Mouse (Mus musculus): Measurements from ENCODE around the gene Tcaim. TPM values are rescaled to one million over a fixed set of nuclear protein-coding genes. Genes with fewer than 3 reads are reported as not detected.

The Tcaim gene
- polyA plus RNA-seq, 1 experiment = 1.5 TPM

DNA sequence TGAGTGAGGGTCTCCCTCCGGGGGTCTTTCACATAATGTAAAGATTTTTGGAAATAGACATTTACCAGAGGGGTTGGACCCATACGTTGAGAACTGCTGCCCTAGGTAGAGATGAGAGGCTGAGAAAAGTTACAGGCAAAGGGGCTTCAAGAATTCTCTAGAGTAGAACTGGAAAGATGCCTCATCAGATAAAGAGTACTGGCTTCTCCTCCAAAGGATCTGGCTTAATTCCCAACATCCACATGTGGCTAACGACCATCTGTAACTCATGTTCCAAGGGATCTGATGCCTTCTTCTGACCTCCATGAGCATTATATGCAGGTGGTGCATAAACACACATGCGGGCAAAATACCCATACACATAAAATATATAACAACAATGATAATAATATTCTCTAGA lies 50.3 kb downstream of the Tcaim start:
- Histone ChIP-seq H3K79me2 (ENCODE audit: control insufficient read depth, insufficient read depth) (peaks cover 10% of the 10 kb centered on the region), H3K27me3 (ENCODE audit: control insufficient read depth, insufficient read depth, insufficient read length) (no peaks in the 10 kb centered on the region), H3K36me3 (ENCODE audit: control insufficient read depth, insufficient read depth) (peaks cover 82% of the 10 kb centered on the region), H3ac (ENCODE audit: control insufficient read depth, insufficient read length, low read depth) (no peak overlapping the region), H3K4me3 (ENCODE audit: insufficient read depth, poor library complexity, severe bottlenecking) (no peak overlapping the region), H3K79me3 (ENCODE audit: low read depth) (peaks cover under 1% of the 10 kb centered on the region)
- TF ChIP-seq MYOD1 (IDR thresholded peaks at IDR 0.05; ENCODE audit: control insufficient read depth, insufficient read length, low read depth) (no peak), MAX (IDR thresholded peaks at IDR 0.05) (no peak), CTCF (IDR thresholded peaks at IDR 0.05; ENCODE audit: control insufficient read depth, insufficient read depth, insufficient read length) (no peak), FOSL1 (IDR thresholded peaks at IDR 0.05; ENCODE audit: insufficient read depth, low read length, poor library complexity, severe bottlenecking) (no peak), USF1 (IDR thresholded peaks at IDR 0.05; ENCODE audit: low read depth) (no peak), CEBPB (IDR thresholded peaks at IDR 0.05; ENCODE audit: low read depth) (no peak), MYOG (IDR thresholded peaks at IDR 0.05; ENCODE audit: control insufficient read depth, extremely low read depth, insufficient read length) (no peak)

DNA sequence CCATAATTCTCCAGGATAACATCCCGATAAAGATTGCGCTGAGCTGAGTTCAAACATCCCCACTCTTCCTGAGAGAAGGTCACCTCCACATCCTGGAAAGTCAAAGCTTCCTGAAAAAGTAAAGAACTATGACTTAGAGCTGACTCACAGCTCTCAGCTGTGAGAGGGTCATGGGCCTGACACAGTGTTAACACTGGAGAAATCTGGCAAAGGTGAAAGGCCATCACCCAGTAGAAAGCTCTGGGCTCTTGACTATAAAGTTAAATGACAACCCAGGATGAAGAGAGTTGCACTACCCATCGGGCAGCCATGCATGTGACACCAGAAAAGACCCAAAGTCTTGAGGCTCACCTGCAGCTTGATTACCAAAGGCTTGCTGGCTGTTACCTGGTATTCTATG lies 51.4 kb downstream of the Tcaim start:
- Histone ChIP-seq H3K79me3 (ENCODE audit: low read depth) (peaks cover 10% of the 10 kb centered on the region), H3ac (ENCODE audit: control insufficient read depth, insufficient read length, low read depth) (no peak overlapping the region), H3K79me2 (ENCODE audit: control insufficient read depth, insufficient read depth) (peaks cover 21% of the 10 kb centered on the region), H3K36me3 (ENCODE audit: control insufficient read depth, insufficient read depth) (peaks cover 85% of the 10 kb centered on the region), H3K4me3 (ENCODE audit: insufficient read depth, poor library complexity, severe bottlenecking) (no peak overlapping the region), H3K27me3 (ENCODE audit: control insufficient read depth, insufficient read depth, insufficient read length) (no peaks in the 10 kb centered on the region)
- no peak for TF ChIP-seq FOSL1 (IDR thresholded peaks at IDR 0.05; ENCODE audit: insufficient read depth, low read length, poor library complexity, severe bottlenecking)
- no peak for TF ChIP-seq CTCF (IDR thresholded peaks at IDR 0.05; ENCODE audit: control insufficient read depth, insufficient read depth, insufficient read length)
- no peak for TF ChIP-seq USF1 (IDR thresholded peaks at IDR 0.05; ENCODE audit: low read depth)
- TF ChIP-seq MAX (IDR thresholded peaks at IDR 0.05) = no peak
- no peak for TF ChIP-seq CEBPB (IDR thresholded peaks at IDR 0.05; ENCODE audit: low read depth)
- no peak for TF ChIP-seq MYOG (IDR thresholded peaks at IDR 0.05; ENCODE audit: control insufficient read depth, extremely low read depth, insufficient read length)
- no peak for TF ChIP-seq MYOD1 (IDR thresholded peaks at IDR 0.05; ENCODE audit: control insufficient read depth, insufficient read length, low read depth)

DNA sequence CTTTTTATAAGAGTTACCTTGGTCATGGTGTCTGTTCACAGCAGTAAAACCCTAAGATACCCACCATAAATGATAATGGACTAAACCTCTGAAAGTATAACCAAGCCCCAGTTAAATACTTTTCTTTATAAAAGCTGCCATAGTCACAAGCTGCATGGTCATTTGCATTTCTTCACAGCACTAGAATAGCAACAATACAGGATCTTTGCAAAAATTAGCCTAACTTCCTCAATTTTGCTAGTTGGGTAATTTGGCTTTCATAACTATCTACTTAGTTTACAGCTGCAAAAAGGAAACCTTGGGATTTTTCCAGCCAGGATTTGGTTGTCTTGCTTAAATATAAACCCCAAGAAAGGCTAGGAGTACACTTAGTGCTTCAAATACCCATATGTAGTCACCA lies 55.4 kb downstream of the Tcaim start:
- Histone ChIP-seq H3ac (ENCODE audit: control insufficient read depth, insufficient read length, low read depth) (no peak overlapping the region), H3K36me3 (ENCODE audit: control insufficient read depth, insufficient read depth) (peaks cover 56% of the 10 kb centered on the region), H3K4me3 (ENCODE audit: insufficient read depth, poor library complexity, severe bottlenecking) (no peak overlapping the region), H3K79me2 (ENCODE audit: control insufficient read depth, insufficient read depth) (peaks cover 62% of the 10 kb centered on the region), H3K79me3 (ENCODE audit: low read depth) (peaks cover 47% of the 10 kb centered on the region), H3K27me3 (ENCODE audit: control insufficient read depth, insufficient read depth, insufficient read length) (no peaks in the 10 kb centered on the region)
- TF ChIP-seq MYOG (IDR thresholded peaks at IDR 0.05; ENCODE audit: control insufficient read depth, extremely low read depth, insufficient read length) = no peak
- no peak for TF ChIP-seq MAX (IDR thresholded peaks at IDR 0.05)
- TF ChIP-seq CEBPB (IDR thresholded peaks at IDR 0.05; ENCODE audit: low read depth) = no peak
- TF ChIP-seq FOSL1 (IDR thresholded peaks at IDR 0.05; ENCODE audit: insufficient read depth, low read length, poor library complexity, severe bottlenecking) = no peak
- no peak for TF ChIP-seq USF1 (IDR thresholded peaks at IDR 0.05; ENCODE audit: low read depth)
- TF ChIP-seq CTCF (IDR thresholded peaks at IDR 0.05; ENCODE audit: control insufficient read depth, insufficient read depth, insufficient read length) = no peak
- TF ChIP-seq MYOD1 (IDR thresholded peaks at IDR 0.05; ENCODE audit: control insufficient read depth, insufficient read length, low read depth) = no peak

DNA sequence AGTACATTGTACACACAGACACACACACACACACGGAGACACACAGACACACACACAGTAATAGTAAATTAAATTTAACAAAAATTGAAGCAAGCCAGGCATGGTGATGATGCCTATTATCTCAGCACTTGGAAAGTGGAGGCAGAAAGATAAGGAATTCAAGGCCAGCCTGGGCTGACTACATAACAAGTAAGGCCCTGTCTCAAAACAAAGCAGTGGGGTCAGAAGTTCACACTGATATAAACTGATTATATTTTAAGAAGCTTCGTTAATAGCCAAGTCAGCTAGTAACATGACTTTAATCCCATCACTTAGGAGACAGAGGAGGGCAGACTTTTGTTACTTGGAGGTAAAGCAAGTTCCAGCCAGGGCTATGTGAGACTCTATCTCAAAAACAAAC lies 58.4 kb downstream of the Tcaim start:
- TF ChIP-seq MYOG (IDR thresholded peaks at IDR 0.05; ENCODE audit: control insufficient read depth, extremely low read depth, insufficient read length) (no peak), CTCF (IDR thresholded peaks at IDR 0.05; ENCODE audit: control insufficient read depth, insufficient read depth, insufficient read length) (no peak), CEBPB (IDR thresholded peaks at IDR 0.05; ENCODE audit: low read depth) (no peak)
- Histone ChIP-seq H3ac (ENCODE audit: control insufficient read depth, insufficient read length, low read depth) (no peak overlapping the region), H3K79me3 (ENCODE audit: low read depth) (peaks cover 47% of the 10 kb centered on the region), H3K27me3 (ENCODE audit: control insufficient read depth, insufficient read depth, insufficient read length) (no peaks in the 10 kb centered on the region), H3K36me3 (ENCODE audit: control insufficient read depth, insufficient read depth) (peaks cover 31% of the 10 kb centered on the region), H3K79me2 (ENCODE audit: control insufficient read depth, insufficient read depth) (peaks cover 64% of the 10 kb centered on the region), H3K4me3 (ENCODE audit: insufficient read depth, poor library complexity, severe bottlenecking) (no peak overlapping the region)

DNA sequence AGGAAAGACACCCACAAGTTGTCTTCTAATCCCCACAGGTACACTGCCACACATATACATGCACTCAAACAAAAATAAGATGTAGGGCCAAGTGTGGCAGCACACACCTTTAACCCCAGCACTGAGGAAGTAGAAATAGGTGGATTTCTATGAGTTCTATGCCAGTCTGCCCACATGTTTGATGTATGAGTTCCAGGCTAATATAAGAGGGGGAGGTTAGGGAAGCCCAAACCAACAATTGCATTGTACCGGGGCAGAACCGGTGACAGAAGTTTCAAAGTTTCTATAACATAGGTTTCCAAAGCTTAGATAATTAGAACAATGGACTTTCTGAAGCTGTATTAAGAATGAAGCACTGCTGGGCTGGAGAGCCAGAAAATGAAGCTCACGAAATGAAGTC lies 59.5 kb downstream of the Tcaim start:
- Histone ChIP-seq H3K4me3 (ENCODE audit: insufficient read depth, poor library complexity, severe bottlenecking) (peak overlapping the region; percentile 60), H3ac (ENCODE audit: control insufficient read depth, insufficient read length, low read depth) (peak overlapping the region; percentile 25), H3K79me3 (ENCODE audit: low read depth) (peaks cover 47% of the 10 kb centered on the region), H3K27me3 (ENCODE audit: control insufficient read depth, insufficient read depth, insufficient read length) (no peaks in the 10 kb centered on the region), H3K36me3 (ENCODE audit: control insufficient read depth, insufficient read depth) (peaks cover 21% of the 10 kb centered on the region), H3K79me2 (ENCODE audit: control insufficient read depth, insufficient read depth) (peaks cover 59% of the 10 kb centered on the region)
- TF ChIP-seq FOSL1 (IDR thresholded peaks at IDR 0.05; ENCODE audit: insufficient read depth, low read length, poor library complexity, severe bottlenecking) (no peak), MAX (IDR thresholded peaks at IDR 0.05) (no peak), MYOD1 (IDR thresholded peaks at IDR 0.05; ENCODE audit: control insufficient read depth, insufficient read length, low read depth) (no peak), MYOG (IDR thresholded peaks at IDR 0.05; ENCODE audit: control insufficient read depth, extremely low read depth, insufficient read length) (no peak), USF1 (IDR thresholded peaks at IDR 0.05; ENCODE audit: low read depth) (no peak), CEBPB (IDR thresholded peaks at IDR 0.05; ENCODE audit: low read depth) (no peak), CTCF (IDR thresholded peaks at IDR 0.05; ENCODE audit: control insufficient read depth, insufficient read depth, insufficient read length) (no peak)

DNA sequence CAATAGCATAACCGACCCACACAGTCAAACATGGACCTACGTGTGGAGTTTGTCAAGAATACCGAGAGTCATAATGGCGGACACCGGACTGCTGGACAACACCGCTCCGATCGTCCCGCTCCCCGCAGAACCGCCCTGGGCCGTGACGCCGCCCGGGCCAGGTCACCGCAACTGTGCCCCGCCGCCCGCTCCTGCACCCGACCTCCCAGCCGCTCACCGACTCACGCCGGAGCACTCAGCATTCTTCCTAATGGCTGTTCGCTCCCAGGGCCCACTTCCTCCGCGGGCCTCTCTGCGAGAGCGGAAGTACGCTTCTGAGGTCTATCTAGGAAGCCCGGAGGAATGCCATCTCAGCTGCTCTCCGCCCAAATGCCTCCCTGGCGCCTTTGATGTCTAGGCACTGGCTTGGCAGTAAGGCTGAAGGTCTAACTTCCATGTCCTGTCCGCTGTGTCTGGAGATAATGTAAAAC lies 60.4 kb downstream of the Tcaim start, which contains the start of gene Zfp445:
Gene Zfp445, minus strand, starts transcription at position 310 of the 470 bp plus-strand sequence.
- Histone ChIP-seq H3ac (ENCODE audit: control insufficient read depth, insufficient read length, low read depth) (peak within 1 kb of the TSS; percentile 87), H3K27me3 (ENCODE audit: control insufficient read depth, insufficient read depth, insufficient read length) (peaks cover 3% of the 10 kb centered on the region), H3K79me2 (ENCODE audit: control insufficient read depth, insufficient read depth) (peaks cover 52% of the 10 kb centered on the region), H3K79me3 (ENCODE audit: low read depth) (peaks cover 46% of the 10 kb centered on the region), H3K36me3 (ENCODE audit: control insufficient read depth, insufficient read depth) (peaks cover 16% of the 10 kb centered on the region), H3K4me3 (ENCODE audit: insufficient read depth, poor library complexity, severe bottlenecking) (peak within 1 kb of the TSS; percentile 60)
- TF ChIP-seq MAX (IDR thresholded peaks at IDR 0.05) (peak; percentile 22), MYOD1 (IDR thresholded peaks at IDR 0.05; ENCODE audit: control insufficient read depth, insufficient read length, low read depth) (no peak)

All from C2C12 (cell line).